Mouse (Mus musculus) skeletal muscle tissue, adult 2 months (tissue): ENCODE data around the gene Aip.

Experiments used
- DNase-seq: peaks from one replicate; pipeline ENCODE4 v3.0.0-alpha.2; 2012; ENCODE audit warnings: low read depth, low spot score

Gene Aip

DNA sequence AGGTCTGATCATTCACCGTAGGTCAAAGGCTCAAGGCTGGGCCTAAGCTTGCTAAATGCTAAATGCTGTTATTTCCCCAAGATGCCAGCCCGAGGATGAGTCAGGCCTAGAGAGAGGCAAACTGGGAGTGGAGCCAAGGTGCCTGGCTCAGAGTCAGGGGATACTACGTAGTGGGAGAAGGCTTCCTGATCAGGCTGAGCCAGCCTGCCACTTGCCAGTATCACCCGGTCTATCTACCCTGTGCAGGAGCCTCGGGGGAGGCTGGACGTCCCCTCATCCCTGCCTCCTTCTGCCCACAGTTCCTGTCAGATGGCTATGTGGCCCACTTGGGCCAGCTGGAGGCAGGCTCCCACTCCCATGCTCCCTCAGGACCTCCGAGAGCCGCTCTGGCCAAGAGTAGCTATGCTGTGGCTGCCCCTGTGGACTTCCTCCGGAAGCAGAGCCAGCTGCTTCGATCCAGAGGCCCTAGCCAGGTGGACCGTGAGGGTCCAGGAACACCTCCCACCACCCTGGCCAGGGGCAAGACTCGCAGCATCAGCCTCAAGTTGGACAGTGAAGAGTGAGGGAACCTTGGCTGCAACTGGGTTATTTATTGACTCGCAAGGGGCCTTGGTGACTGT is 12.4 kb downstream of the Aip start:
- DNase-seq, result peak; percentile 81

DNA sequence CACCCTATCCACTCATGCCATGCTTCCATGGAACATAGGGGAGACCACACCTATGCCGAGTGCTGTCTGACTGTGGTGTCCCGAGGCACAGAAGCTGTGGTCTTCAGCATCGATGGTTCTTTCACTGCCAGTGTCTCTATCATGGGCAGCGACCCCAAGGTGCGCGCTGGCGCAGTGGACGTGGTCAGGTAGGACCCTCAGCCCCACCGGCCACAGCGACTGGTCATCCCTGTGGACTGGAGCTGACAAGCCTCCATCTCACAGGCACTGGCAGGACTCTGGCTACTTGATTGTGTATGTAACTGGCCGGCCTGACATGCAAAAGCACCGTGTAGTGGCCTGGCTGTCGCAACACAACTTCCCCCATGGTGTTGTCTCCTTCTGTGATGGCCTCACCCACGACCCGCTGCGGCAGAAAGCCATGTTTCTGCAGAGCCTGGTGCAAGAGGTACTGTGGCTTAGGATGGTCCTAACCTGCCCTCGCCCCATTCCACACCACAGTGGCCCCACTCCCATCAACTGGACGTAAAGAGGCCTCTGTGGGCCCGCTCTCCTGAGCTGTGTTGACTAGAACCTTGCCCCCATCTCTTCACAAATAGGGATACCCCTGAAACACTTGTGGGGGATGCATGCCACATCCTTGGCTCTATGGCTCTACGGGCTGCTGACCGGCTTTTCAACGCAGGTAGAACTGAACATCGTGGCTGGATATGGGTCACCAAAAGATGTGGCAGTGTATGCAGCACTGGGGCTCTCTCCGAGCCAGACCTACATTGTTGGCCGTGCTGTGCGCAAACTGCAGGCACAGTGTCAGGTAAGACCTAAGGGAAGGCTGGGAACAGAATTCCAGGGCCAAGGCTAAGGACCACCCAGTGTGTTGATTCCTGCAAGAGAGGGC is 13.3 kb downstream of the Aip start:
- no peak for DNase-seq

DNA sequence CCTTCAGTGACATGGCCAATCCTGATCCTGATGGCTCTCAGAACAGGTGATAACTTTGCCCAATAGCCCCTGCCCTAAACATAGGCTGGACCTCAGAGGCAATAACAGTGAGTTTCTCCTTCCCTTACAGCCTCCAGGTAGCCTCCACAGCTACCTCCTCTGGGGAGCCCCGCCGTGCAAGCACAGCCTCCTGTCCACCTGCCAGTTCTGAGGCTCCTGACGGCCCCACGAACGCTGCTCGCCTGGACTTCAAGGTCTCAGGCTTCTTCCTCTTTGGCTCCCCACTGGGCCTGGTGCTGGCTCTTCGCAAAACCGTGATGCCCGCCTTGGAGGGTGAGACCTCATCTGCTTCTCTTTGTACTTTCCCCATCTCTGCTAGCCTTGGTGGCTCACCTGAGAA is 17.1 kb downstream of the Aip start:
- DNase-seq, result no peak

DNA sequence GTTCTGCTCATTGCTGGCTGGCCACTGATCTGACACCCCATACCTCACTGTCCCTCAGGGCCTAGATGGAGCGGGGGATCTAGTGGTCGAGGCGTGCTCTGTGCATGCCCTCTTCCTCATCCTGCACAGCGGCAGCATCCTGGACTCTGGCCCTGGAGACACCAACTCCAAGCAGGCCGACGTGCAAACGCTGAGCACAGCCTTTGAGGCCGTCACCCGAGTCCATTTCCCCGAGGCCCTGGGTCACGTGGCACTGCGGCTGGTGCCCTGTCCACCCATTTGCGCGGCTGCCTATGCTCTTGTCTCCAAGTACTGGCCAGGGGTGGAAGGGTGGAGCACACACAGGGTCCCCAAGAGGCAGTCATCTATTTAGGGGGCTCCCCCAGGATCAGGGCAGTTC is 19.0 kb downstream of the Aip start:
- DNase-seq, result no peak

DNA sequence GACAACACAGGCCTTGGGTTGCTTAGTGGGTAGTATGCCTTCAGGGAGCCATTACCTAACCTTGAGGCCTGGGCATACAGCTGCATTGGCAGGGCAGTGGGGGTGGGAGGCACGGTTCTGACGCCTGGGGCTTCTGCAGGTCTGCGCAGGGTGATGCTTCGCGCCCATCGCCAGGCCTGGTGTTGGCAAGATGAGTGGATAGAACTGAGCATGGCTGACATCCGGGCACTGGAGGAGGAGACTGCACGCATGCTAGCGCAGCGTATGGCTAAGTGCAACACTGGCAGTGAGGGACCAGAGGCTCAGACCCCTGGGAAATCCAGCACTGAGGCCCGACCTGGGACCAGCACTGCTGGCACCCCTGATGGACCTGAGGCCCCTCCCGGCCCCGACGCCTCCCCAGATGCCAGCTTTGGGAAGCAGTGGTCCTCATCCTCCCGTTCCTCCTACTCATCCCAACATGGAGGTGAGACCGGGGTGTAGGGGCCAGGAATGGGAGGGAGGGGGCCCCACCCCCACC is 20.9 kb downstream of the Aip start:
- DNase-seq, result no peak

DNA sequence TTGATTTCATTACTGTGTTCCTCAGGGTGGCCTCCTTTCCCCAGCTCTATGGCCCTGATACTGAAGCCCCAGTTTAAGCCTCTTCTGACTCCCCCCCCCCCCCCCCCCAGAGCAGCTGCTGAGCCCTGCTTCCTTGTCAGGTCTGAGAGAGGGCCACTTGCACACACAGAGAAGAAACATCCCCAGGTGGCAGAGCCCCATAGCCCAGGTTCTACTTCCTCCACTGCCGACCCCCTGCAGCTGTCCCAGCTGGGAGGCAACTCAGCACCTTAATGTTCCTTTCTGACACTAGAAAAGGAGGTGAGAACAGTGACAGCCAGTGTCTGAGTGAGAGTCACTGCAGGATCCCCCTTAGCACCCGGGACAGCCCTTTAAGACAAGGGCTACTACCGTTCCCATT is 21.9 kb downstream of the Aip start:
- DNase-seq, result no peak

DNA sequence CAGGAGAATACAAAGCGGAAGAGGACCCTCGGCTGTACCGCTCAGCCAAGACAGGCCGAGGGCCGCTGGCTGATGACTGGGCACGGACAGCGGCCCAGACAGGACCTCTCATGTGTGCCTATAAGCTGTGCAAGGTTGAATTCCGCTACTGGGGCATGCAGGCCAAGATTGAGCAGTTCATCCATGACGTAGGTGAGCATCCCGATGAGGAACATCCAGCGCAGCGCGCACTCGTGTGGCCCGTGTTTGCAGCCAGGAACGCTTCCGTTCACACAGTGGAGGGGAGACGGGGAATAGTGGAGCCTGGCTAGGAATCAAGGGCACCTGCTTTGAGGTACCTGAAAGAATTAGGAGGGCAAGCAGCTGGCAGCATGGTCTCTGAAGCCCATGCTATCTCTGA is 22.4 kb downstream of the Aip start:
- no peak for DNase-seq

DNA sequence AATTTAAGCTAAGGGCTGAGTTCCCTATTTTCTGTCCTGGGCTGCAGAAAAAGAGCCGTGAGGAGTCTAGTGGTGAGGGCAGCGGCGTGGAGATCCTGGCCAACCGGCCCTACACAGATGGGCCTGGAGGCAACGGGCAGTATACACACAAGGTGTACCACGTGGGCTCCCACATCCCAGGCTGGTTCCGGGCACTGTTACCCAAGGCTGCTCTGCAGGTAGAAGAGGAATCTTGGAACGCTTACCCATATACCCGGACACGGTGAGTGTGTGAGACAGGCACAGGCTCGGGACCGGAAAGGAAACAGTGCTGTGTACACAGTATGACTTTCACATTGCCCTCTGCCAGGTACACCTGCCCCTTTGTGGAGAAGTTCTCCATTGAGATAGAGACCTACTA is 23.0 kb downstream of the Aip start:
- DNase-seq, result no peak

DNA sequence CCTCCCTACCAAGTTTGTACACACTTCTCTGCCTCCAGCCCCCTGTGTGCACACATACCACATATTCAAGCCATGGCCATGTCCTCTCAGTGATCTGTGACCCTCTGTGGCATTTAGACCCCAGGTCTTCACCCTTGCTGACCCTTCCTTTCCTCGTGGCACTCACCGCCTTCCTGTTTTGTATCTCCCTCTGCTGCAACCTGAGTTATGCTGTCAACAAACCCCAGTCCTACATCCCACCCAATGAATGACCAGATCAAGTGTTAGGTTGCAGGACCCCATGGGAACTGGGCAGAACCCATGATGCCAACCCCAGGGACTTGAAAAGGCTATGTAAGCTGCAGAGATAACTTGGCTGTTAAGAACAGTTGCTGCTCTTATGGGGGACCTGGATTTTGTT is 23.6 kb downstream of the Aip start:
- no peak for DNase-seq

DNA sequence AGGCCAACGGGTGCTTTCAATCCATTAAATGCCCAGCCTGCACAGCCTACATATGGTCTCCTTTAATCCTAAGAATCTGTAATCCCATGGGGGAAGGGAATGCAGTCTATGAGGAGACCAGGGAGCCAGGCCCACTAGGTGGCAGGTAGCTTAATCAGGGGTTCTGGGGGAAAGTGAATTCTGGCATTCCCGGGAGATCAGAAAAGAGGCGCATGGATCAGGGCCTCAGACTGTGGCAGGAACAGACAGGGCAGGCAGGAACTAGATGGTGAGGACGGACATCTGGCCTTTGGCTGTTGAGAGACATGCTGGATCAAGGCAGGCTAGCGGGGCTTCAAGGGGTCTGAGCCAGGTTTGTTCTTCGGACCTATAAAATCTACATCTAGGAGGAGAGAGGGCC is 24.2 kb downstream of the Aip start:
- no peak for DNase-seq

DNA sequence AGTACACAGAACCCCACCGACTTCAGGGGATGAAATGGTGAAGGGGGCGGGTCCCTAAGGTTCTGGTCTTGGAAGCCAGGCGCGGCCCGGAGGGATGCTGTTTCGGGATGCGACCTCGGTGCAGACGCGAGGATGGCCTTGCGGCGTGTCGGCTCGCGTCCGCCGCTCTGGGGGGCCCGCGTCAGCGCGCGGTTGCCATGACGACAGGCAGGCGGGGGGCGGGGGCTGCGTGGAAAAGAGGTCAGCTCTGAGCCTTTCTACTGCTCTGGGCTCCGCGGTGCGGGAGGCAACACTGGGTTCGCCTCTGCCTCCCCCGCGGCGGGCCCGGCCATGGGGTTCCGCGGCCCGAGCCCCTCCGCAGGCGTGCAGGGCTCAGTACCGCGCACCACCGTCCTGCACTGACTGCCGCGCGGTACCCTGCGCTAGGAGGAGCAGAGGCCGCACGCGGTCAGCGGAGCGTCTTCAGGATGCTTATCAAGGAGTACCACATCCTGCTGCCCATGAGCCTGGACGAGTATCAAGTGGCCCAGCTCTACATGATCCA is 24.9 kb downstream of the Aip start:
- no peak for DNase-seq

DNA sequence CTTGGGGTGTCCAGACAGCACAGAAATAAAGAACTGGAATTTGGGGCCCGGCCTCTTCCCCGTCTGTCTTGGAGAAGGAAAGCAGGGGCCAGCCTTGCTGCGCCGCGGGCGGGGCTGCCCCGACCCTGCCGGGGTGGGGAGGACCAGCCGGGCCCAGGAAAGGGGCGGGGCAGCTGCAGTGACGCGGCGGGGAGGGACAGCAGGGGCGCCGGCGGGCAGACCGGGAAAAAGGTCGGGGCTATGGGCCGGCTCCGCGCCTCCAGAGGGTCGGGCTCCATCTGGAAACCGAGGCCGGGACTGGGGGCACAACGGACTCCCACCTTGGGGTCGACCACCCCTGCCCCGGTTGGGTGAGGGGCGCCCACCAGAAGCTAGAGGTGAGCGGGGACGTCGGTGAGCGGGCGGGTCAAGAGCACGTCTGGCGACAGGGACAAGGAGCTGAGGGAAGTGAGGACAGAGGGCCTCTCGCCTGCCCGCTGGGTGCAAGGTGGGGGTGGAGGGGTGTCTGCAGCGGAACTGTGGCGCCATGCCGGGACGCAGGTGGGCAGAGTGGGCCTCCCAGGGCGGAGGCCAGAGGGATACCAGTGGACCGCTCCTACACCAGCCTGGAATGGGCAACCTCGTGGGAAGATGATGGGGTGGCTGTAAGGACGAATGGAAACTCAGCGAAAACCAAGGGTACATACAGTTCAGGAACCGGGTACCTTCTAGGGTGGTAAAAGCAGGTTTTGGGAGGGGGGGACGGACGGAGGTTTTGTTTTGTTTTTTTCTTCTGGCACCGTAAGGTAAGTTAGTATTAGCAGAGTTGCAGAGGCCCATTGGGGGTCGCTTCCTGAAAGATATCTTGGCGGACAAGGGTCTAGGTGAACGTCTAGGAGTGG is 25.6 kb downstream of the Aip start, which contains the start of gene Pitpnm1:
TSS of gene Pitpnm1 (plus strand) at position 162 of the 881 bp plus-strand sequence.
- DNase-seq, result peak; percentile 44

DNA sequence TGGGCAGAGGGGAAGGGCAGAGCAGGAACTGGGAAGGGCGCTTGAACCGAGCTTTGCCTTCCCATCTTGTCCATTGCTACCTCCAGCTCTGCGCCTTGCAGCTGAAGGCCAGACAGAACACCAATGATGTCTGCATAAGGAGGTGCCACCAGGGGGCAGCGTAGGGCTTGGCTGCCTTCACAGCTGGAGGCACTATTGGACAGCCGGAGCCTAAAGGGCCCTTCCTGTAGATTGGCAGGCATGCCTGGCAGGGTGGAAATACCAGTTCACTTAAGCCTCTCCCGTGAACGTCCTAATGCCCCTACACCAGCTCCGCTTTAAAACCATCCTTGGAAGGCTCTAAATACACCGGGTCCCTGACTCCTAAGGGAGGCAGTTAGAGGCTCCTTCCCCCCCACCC is 26.6 kb downstream of the Aip start:
- DNase-seq, result peak; percentile 89

DNA sequence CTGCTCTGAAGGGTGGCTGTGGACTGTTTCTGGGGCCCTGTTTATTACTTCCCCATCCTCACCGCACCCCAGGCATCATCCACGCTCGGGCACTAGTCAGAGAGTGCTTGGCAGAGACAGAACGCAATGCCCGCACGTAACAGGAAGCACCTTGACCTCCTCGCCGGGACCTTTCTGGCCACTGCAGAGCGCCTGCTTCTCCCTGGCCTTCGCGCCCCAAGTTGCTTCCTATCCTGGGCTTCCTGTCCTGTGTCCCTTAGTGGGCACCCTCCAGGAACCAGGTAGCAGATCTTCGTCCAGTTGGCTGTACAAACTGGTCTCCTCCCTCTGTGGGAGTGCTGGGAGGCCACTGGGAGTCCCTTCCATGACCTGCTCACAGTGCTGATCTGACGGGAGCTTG is 27.2 kb downstream of the Aip start:
- DNase-seq, result no peak

DNA sequence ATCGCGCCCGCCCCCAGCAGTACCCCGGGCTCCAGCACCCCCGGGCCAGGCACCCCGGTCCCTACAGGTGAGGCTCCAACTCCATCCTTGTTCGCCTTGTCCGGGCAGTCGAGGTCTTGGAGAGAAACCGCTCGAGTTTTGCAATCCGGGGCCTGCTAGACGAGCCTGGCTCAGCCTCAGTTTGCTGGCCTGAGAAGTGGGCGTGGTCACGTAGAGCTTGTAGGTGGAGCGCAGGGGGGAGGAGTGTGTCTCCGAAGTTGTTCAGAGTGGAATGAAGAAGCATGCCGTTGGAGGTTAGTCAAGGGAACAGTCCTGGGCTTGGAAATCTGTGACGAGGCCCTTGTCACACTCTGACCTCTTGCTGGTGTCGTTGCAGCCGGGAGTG is 28.2 kb downstream of the Aip start:
- DNase-seq, result peak; percentile 85

DNA sequence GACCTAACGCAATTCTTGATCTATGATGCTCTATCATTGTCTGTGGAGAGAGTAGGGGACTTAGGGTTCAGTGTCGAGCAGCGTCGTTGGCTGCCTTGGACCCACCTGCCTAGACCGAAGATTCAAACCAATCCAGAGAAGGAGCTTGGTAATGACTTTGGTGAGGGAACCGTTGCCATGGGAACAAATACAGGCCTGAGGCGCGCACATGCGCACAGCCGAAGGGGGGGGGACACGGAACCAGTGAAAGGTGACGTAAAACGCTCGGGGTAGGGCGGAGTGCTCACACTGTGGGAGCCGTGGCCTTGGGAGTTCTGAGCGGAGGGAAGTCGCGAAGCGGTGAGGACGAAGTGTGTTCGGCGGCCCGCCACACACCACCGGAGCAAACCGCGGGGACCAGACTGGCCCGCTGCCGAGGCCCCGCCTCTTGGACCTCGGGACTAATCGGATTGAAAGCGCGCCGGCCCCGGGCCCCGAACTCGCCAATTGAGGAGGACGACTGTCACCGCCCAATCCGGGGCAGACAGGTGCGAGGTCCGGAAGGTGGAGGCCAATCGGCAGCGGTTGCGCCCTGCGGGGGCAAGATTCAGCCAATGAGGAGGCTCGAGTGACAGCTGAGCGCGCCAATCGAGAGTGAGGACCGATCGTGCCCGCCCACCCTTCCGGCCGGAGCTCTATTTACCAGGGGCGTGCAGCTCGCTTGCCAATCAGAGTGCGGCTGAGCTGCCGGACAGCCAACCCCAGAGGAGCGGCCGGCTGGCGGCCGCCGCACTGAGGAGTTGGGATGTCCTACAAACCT is 28.8 kb downstream of the Aip start, which contains the start of gene Cdk2ap2:
TSS of gene Cdk2ap2 (plus strand) at position 541 of the 799 bp plus-strand sequence.
- peak; percentile 99 for DNase-seq

DNA sequence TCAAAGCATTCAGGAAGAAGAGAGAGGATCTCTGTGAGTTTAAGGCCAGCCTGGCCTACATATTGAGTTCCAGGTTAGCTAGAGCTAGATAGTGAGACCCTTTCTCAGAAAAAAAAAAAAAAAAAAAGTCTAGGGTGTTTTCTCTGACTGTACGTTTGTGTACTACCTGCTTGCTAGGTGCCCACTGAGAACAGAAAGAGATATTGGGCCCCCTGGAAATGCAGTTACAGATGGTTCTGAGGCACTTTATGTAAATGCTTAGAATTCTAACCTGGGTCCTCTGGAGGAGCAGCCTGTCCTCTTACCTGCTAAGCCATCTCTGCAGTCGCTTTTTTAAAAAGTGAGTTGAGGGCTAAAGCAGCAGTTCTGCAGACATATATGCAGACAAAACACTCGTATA is 29.9 kb downstream of the Aip start:
- no peak for DNase-seq

DNA sequence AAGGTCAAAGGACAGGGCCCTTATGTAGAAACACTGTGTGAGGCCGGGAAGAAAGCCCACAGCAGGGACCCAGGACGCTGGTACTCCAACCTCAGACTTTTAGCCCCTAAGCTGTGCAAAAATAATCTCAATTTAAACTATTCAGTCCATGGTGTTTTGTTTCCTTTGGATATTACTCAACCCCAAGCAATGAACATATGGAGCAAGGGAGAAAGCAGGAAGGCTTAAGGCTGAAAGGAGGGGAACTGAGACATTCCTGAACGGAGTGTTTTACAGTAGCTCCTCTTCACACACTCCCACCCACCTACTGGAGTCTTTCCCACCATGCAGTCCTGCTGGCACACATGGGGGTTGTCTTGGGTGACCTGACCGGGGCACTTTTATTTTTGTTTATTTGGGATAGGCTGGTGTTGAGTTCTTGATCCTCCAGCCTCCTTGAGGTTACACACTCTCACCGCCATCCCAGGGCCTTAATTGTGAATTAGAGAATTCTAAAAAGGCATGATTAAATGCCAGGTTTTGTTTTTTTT is 30.8 kb downstream of the Aip start:
- DNase-seq, result no peak

DNA sequence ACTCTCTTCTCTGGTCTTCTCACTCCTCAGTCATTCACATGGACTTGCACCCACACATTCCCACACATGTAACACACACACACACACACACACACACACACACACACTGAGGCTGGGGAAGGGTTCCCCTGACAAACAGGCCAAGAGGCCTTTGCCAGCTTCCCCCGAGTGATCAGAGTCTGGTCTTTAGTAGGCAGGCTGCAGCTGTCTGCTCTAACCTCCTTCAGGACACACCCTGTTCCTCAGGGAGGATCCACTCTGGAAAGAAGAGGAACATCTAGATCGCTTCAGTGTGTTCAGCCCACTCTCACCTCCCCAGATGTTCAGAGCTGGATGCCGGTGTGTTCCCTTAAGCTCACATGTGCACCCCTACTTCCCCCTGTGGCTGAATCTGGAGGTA is 31.3 kb downstream of the Aip start:
- DNase-seq, result no peak

DNA sequence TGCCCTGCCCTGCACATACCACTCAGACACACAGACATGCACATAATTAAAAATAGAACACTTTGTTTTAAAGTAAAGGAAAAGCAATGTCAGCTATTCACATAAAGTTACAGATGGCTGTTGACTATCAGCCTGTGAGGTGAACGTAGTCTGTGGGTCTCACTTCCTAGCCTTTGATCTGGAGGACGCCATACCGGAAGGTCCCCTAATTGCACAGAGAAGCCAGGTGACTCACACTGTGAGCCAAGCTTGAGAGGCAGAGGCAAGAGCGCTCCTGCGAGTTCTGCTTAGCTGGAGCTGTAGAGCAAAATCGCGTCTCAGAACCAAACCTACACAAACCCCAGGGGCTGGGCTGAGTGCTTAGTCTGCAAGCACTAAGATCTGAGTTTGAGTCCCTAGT is 31.9 kb downstream of the Aip start:
- DNase-seq, result no peak

DNA sequence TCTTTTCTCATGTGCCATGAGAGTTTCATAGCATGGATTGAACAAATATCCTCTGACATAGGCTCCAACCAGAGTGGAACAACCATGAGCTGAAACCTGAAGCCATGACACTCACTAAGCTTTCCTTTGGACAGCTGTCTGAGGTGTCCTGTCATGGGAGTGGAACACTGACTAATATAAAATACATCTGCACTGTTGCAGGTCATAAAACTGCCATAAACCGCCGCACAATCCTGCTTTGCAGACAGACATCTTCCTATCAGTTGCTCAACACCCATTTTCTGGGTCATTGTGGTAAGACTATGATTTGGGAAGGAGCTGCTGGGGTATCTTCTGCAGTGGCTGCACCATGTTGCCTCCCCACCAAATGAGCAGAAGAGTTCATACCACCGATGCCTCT is 32.9 kb downstream of the Aip start:
- no peak for DNase-seq
